Mouse (Mus musculus) embryonic facial prominence, embryonic 13.5 days (tissue): ENCODE measurements around the gene Fam50b. TPM values are rescaled to one million over a fixed set of nuclear protein-coding genes. Genes with fewer than 3 reads are reported as not detected.
A peak's percentile ranks its signal among the peaks of the same experiment; 100 is the strongest.

ENCODE experiments used
- ATAC-seq: fragments of 200-750 bp; cut with Nextera tagmentation; 2 replicates; pipeline ENCODE4 v1.8.0; 2017; ENCODE audit warnings: low read depth; ENCODE audit not compliant: insufficient number of reproducible peaks, insufficient read depth, low FRiP score, low TSS enrichment
- H3K27ac ChIP-seq: fragments of 300-500 bp; sonication (generic); 2 replicates; pipeline ENCODE4 v1.5.1; 2015; ENCODE audit warnings: moderate library complexity, mild to moderate bottlenecking, inconsistent platforms
- H3K27me3 ChIP-seq: fragments of 300-500 bp; sonication (generic); 2 replicates; pipeline ENCODE4 v1.6.1; 2015; ENCODE audit warnings: mild to moderate bottlenecking, inconsistent platforms
- H3K36me3 ChIP-seq: fragments of 300-500 bp; sonication (generic); 2 replicates; pipeline ENCODE4 v1.6.1; 2015; ENCODE audit warnings: mild to moderate bottlenecking, inconsistent platforms
- H3K4me1 ChIP-seq: fragments of 300-500 bp; sonication (generic); 2 replicates; pipeline ENCODE4 v1.6.1; 2015; ENCODE audit warnings: inconsistent platforms
- H3K4me2 ChIP-seq: fragments of 300-500 bp; sonication (generic); 2 replicates; pipeline ENCODE4 v1.6.1; 2015; ENCODE audit warnings: moderate library complexity, mild to moderate bottlenecking, inconsistent platforms
- H3K4me3 ChIP-seq: fragments of 300-500 bp; sonication (generic); 2 replicates; pipeline ENCODE4 v1.5.1; 2015; ENCODE audit warnings: mild to moderate bottlenecking, inconsistent platforms
- H3K9ac ChIP-seq: fragments of 300-500 bp; sonication (generic); 2 replicates; pipeline ENCODE4 v1.6.1; 2015; ENCODE audit warnings: mild to moderate bottlenecking, inconsistent platforms
- H3K9me3 ChIP-seq: fragments of 300-500 bp; sonication (generic); 2 replicates; pipeline ENCODE4 v1.6.1; 2016; ENCODE audit warnings: inconsistent platforms
- WGBS: fragments of 180-500 bp; shearing (Covaris S2); methylation state at CpG from one replicate; pipeline ENCODE4 v1.1.7; 2015; ENCODE audit warnings: mixed read lengths; 5-methylcytosine and 5-hydroxymethylcytosine counted together
- polyA plus RNA-seq: library from polyadenylated mRNA; unstranded; fragments of >200 nt; fragmentation: Nextera tagmentation; extraction: Ambion mirVana; gene quantifications from 2 replicates; pipeline ENCODE4 v1.2.1, GENCODE M21; 2015

Gene Fam50b
- polyA plus RNA-seq, 1 experiment from 2014 or later: not detected

DNA sequence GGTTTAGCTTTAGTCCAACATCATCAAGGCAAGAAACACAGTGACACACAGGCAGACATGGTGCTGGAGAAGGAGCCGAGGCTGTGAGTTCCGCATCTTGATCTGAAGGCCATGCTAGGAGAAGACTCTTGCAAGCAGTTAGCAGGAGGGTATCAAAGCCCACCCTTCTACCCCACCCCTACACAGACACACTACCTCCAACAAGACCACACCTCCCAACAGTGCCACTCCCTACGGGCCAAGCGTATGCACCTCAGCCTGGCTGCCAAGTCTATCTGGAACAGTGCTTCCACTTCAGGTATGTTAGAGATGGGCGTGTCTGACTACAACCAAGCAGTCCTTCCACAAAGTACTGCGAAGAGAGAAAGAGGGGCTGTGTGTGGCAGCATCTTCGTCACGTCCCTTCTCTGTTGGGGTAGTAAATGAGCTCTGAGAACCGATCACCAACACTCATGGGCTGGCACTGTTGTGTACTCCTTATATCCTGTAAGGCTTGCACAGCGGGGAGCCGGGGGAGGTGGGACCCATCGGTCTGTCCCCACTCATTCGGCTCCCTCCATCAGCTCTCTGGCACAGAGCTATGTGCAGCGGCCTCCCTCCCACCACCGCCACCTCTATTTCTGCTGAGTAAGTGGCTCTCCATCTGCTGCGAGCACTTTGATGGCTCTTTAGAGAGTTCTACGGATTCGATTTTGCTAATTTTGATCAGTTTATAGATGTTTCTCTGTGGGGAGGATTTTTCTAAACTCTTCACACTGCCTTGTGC lies 33.1 kb downstream of the Fam50b start:
- Histone ChIP-seq H3K4me2 (no peak overlapping the region), H3K4me3 (no peak overlapping the region), H3K27ac (no peak overlapping the region), H3K36me3 (no peaks in the 10 kb centered on the region), H3K9ac (no peak overlapping the region), H3K4me1 (no peaks in the 10 kb centered on the region; the same call in 1 of the 2 replicates), H3K9me3 (no peaks in the 10 kb centered on the region), H3K27me3 (no peaks in the 10 kb centered on the region)
- ATAC-seq: peak; percentile 56; the same call in 1 of the 2 replicates
- 86% methylated on average over 18 of the region's 18 CpGs for WGBS

DNA sequence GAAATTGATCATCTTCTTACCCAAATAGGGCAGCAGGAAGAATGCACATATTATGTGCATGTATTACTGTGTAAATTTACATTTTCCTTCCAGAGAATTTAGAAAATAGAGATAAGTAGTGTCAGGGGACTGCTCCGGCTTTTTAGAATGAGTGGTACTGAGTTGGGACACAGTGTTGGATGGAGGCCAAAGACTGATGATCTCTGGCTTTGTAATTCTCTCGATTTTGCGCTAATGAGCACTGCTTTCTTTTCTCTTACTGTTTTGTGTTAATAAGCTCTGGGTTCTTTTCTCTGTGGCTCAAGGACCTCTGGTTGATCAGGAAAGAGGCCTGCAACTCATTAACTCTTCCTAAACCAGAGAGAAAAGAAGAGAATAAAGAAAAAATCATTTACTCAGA lies 42.1 kb downstream of the Fam50b start:
- H3K36me3 ChIP-seq: no peaks in the 10 kb centered on the region
- H3K9ac ChIP-seq: no peak overlapping the region
- no peak overlapping the region for H3K4me3 ChIP-seq
- no peaks in the 10 kb centered on the region for H3K27me3 ChIP-seq
- WGBS: 42% methylated on average over 3 of the region's 3 CpGs
- H3K27ac ChIP-seq: no peak overlapping the region
- ATAC-seq: no peak
- no peaks in the 10 kb centered on the region for H3K9me3 ChIP-seq
- H3K4me1 ChIP-seq: peaks cover 16% of the 10 kb centered on the region
- H3K4me2 ChIP-seq: no peak overlapping the region

DNA sequence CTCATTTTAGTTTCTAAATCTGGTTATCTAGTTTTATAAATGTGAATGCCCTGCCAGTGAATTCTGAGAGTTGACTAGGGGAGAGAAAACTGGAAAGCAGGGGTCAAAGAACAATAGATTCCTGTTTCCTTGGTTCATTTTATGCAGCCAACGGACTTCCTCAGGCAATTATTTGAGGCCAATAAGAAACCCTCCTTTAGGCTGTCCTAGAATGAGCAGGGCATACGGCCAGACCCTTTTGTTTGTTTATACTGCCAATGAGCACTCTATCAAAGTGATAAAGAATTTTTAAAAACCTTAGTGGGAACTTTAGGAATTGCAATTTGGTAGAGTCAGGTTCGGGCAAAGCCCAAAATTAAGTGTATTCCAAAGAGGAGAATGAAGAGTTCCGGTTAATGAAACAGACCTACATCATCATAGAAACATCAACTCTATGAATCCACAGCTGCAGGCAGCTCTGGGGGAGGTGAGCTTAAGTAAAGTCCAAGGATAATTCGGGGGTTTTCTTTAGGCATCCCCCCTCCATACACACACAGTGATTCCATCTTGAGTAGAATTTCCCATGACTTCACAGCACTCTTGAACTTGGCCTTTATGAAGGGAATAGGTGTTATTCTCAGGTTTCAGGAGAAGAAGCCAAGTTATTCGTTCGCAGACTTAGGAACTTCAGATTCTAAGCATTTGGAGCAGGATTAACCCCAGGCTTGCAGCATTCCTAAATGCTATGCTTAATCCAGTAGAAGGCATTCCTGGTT lies 46.4 kb downstream of the Fam50b start:
- 46% methylated on average over 7 of the region's 7 CpGs for WGBS
- Histone ChIP-seq H3K9me3 (no peaks in the 10 kb centered on the region), H3K4me1 (peaks cover 30% of the 10 kb centered on the region), H3K36me3 (no peaks in the 10 kb centered on the region), H3K4me3 (no peak overlapping the region), H3K27me3 (no peaks in the 10 kb centered on the region), H3K9ac (no peak overlapping the region), H3K27ac (no peak overlapping the region), H3K4me2 (no peak overlapping the region)
- ATAC-seq: no peak

DNA sequence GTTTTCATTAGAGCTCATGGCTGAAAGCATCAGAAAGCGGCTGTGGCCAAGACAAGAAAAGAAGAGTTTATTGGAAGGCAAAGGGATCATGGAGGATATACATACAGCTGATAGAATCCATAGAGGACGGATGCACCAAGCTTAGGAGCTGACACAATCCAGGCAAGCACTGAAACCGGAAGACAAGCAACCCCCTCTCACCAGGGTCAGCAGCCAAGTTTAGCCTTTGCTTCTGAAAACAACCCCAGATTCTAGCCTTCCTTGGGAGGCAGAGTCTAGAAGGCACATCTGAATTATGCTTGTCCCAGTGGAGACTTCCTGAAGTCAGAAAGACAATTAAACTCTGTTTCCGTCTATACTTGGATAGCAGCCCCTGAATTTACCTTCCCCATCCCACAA lies 47.0 kb downstream of the Fam50b start:
- Histone ChIP-seq H3K36me3 (no peaks in the 10 kb centered on the region), H3K4me1 (peaks cover 30% of the 10 kb centered on the region), H3K27me3 (no peaks in the 10 kb centered on the region), H3K27ac (no peak overlapping the region), H3K4me3 (no peak overlapping the region), H3K9me3 (no peaks in the 10 kb centered on the region), H3K4me2 (no peak overlapping the region), H3K9ac (no peak overlapping the region)
- ATAC-seq: no peak
- WGBS: 54% methylated on average over 4 of the region's 4 CpGs

DNA sequence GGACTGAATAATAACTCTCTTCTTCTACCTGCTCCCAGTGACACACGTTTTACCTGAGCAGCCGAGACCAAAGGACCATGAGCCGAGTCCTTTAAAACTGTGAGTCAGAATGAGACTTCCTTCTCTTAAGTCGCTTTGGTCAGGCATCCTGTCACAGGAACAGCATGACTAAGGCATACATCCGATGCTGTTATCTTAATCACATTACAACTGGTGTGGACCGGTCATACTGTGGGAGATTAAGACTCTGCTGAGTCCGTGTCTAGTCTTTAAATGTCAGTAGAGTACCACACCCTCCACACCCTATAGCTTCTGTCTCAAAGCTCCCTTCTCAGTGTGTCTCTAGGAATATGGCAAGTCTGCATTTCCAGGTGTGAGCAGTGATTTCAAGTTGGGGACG lies 50.2 kb downstream of the Fam50b start:
- no peak overlapping the region for H3K4me2 ChIP-seq

DNA sequence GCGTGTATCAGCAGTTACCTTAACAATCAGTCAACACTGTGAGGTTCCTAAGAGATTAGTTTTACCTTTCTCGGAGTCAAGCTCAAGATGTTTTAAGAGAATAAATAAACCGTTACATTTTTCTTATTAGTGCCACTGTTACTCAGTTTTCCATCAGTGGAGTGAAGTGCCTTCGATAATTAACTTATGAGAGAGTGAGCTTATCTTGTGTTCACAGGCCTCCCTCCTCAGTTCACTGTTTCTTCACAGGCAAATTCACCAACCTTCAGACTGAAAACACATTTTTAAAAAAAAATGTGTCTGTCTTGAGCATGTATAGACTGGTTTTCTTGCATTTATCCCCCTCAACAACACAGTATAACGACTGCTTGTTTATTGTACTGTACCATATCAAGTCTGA lies 52.0 kb downstream of the Fam50b start:
- no peaks in the 10 kb centered on the region for H3K9me3 ChIP-seq
- no peak overlapping the region for H3K27ac ChIP-seq
- no peak overlapping the region for H3K4me2 ChIP-seq
- H3K4me3 ChIP-seq: no peak overlapping the region
- H3K4me1 ChIP-seq: peaks cover 40% of the 10 kb centered on the region
- 75% methylated on average over 5 of the region's 5 CpGs for WGBS
- no peak for ATAC-seq
- no peaks in the 10 kb centered on the region for H3K27me3 ChIP-seq
- H3K36me3 ChIP-seq: no peaks in the 10 kb centered on the region
- no peak overlapping the region for H3K9ac ChIP-seq

More for the DNA sequence above, 50.2 kb downstream of the Fam50b start:
- Histone ChIP-seq H3K4me3 (no peak overlapping the region), H3K36me3 (no peaks in the 10 kb centered on the region), H3K9ac (no peak overlapping the region), H3K9me3 (no peaks in the 10 kb centered on the region), H3K27ac (no peak overlapping the region), H3K27me3 (no peaks in the 10 kb centered on the region), H3K4me1 (peaks cover 52% of the 10 kb centered on the region)
- no peak for ATAC-seq
- WGBS: 73% methylated on average over 8 of the region's 8 CpGs

DNA sequence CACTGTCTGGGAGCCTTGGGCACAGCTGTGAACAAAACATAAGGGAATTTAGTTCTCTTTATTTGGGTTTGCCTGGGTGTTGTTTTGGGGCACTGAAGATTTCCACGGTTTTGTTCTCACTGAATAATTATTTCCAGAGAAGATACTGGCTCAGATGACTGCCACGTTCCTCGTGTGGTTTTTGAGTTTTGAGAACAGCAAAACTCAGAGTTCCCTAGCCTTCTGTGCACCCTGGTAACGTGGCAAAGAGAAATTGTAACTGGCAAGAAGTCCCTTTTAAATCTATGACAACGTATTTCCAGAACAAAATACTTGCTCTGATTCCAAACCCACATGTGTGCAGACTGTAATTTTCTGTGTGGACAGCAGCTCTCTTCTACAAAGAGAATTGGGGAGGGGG lies 52.9 kb downstream of the Fam50b start:
- ATAC-seq: no peak
- Histone ChIP-seq H3K9ac (no peak overlapping the region), H3K36me3 (no peaks in the 10 kb centered on the region), H3K4me2 (no peak overlapping the region), H3K4me1 (peaks cover 40% of the 10 kb centered on the region), H3K4me3 (no peak overlapping the region), H3K9me3 (no peaks in the 10 kb centered on the region), H3K27me3 (no peaks in the 10 kb centered on the region), H3K27ac (peak overlapping the region; percentile 55)
- WGBS: 18% methylated on average over 5 of the region's 5 CpGs

DNA sequence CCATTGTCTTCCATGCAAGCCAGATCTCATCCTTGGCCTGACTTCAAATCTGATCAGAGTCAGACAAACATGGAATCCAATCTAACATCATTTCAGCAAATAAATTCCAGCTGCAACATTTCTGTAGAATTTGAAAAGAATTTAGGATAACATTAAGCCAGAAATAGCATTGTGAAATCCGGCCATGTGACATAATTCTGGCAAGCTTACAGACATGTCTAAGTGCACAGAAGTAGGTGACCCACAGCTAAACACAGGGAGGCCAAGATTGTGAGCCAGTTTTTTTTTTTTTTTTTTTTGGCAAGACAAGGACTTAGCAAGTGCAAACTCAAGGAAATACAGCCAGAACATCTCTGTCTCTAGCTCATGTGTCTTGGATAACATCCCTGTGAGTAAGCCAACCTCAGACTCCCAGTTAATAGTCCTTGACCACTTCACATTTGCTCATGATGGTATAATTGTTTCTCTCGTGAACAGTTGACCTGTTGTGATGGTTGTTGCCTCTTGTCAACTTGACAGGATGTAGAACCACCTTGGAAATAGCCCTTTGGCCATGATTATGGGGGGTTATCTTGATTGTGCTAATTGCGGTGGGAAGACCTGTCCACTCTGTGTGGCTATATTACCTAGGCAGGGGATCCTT lies 54.6 kb downstream of the Fam50b start:
- Histone ChIP-seq H3K4me3 (no peak overlapping the region), H3K9me3 (no peaks in the 10 kb centered on the region), H3K36me3 (no peaks in the 10 kb centered on the region), H3K27ac (peak overlapping the region; percentile 55; the same call in 1 of the 2 replicates), H3K4me1 (peaks cover 33% of the 10 kb centered on the region), H3K9ac (no peak overlapping the region), H3K27me3 (no peaks in the 10 kb centered on the region), H3K4me2 (no peak overlapping the region)
- ATAC-seq: no peak
- 66% methylated on average over 3 of the region's 3 CpGs for WGBS

DNA sequence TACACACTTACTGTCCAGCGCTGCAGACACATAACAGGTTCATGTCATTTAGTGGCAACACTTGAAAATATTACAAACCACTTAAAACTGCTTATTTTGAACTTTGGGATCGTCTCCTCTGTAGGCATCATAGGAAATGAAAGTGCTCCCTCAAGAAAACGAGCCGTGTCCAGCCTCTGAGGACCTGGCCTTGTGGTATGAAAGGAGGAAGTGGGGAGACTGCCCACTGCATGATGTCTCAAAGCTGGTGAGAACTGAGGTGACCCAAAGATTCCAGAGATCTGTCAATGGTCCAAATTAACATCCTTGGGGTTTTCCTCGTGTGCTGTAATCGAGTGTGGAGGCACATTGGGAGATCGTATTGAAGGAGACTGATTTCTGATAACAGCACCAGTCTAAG lies 58.4 kb downstream of the Fam50b start:
- H3K4me2 ChIP-seq: no peak overlapping the region
- no peaks in the 10 kb centered on the region; the same call in 1 of the 2 replicates for H3K27me3 ChIP-seq
- H3K9ac ChIP-seq: no peak overlapping the region
- H3K36me3 ChIP-seq: no peaks in the 10 kb centered on the region
- H3K9me3 ChIP-seq: no peaks in the 10 kb centered on the region
- H3K27ac ChIP-seq: no peak overlapping the region
- H3K4me3 ChIP-seq: no peak overlapping the region
- 62% methylated on average over 7 of the region's 7 CpGs for WGBS
- no peak for ATAC-seq
- peaks cover 22% of the 10 kb centered on the region for H3K4me1 ChIP-seq

DNA sequence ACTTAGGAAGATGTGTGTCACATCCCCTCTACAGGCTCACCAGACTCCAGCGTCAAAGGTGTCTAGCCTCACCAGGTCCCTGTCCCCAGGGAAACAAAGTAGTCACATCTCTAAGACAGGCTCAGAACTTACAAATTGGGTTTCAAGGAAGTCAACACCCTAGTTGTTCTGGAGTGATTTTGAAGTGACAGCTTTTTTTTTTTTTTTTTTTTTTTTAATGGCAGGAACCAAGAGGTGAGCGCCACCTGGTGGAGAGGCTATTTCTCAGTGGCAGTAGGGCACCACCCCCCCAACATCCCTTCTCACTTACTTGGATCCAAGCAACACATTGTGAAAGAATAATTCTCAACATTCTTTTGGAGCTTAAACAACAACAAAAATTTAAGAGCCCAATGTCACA lies 59.2 kb downstream of the Fam50b start:
- Histone ChIP-seq H3K36me3 (no peaks in the 10 kb centered on the region), H3K9ac (no peak overlapping the region), H3K9me3 (no peaks in the 10 kb centered on the region), H3K4me3 (no peak overlapping the region), H3K4me2 (no peak overlapping the region), H3K4me1 (peaks cover 22% of the 10 kb centered on the region), H3K27me3 (no peaks in the 10 kb centered on the region; the same call in 1 of the 2 replicates), H3K27ac (no peak overlapping the region)
- ATAC-seq: no peak
- 34% methylated on average over 2 of the region's 2 CpGs for WGBS

DNA sequence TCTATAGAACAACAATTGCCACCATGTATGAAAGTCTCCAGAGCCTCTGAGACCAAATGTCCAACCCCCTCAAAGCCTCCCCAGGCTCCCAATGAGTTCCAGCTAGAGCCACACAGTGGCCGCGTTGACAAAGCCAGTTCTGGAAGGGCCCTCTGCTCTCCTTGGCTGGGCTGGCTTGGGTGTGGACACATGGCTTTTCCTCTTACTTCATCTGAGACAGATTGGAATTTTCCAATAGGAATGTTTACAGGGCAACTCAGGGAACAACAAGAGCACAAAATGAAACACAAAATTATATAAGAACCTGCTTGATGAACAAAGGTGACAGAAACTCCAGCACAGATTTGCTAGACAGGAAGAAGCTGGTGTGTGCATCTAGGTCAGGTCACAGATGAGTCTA lies 59.8 kb downstream of the Fam50b start:
- Histone ChIP-seq H3K4me3 (no peak overlapping the region), H3K27me3 (no peaks in the 10 kb centered on the region; the same call in 1 of the 2 replicates), H3K4me2 (no peak overlapping the region), H3K36me3 (no peaks in the 10 kb centered on the region), H3K9ac (no peak overlapping the region), H3K27ac (no peak overlapping the region), H3K4me1 (peaks cover 20% of the 10 kb centered on the region), H3K9me3 (no peaks in the 10 kb centered on the region)
- no peak for ATAC-seq
- 65% methylated on average over 2 of the region's 2 CpGs for WGBS
